Mouse (Mus musculus): ENCODE results near the gene Grin2a. TPM values are rescaled to one million over a fixed set of nuclear protein-coding genes. Genes with fewer than 3 reads are reported as not detected.

Gene Grin2a
- total and polyA plus RNA-seq, 2 experiments from 2014 or later, result 6.1 to 10.5 TPM

- WGBS, result 14% methylated on average over 13 of the region's 13 CpGs
These were observed 452 bp upstream of the Grin2a start for GRCm38 (mm10) chr16:9995814-9996210.

GRCm38 (mm10) chr16:9994041-9994950, 1.1 kb downstream of the Grin2a start:
- Histone ChIP-seq H3K9ac (replicated peaks; ENCODE audit: low read length, poor library complexity, severe bottlenecking) (peak overlapping the region; percentile 80), H3K4me3 (ENCODE audit: low read depth, low read length) (peak overlapping the region; percentile 69), H3K4me1 (ENCODE audit: insufficient read depth, low read length) (peaks cover 5% of the 10 kb centered on the region; the same call in 1 of the 2 replicates), H3K4me2 (ENCODE audit: low read depth, low read length, poor library complexity, severe bottlenecking) (peak overlapping the region; percentile 90), H3K9me3 (ENCODE audit: low read length) (no peaks in the 10 kb centered on the region), H3K36me3 (ENCODE audit: insufficient read depth, low read length) (no peaks in the 10 kb centered on the region), H3K27me3 (ENCODE audit: insufficient read depth, low read length) (peaks cover 16% of the 10 kb centered on the region), H3K27ac (ENCODE audit: low read depth, low read length) (peak overlapping the region; percentile 74)
- peak; percentile 33 for DNase-seq (ENCODE audit: low spot score)
- under 1% methylated on average over 45 of the region's 51 CpGs for WGBS
- TF ChIP-seq CTCF (IDR thresholded peaks at IDR 0.05), result no peak
- peak; percentile 49 for ATAC-seq (ENCODE audit: low FRiP score)

More at GRCm38 (mm10) chr16:9995814-9996210, 452 bp upstream of the Grin2a start:
- Histone ChIP-seq H3K4me2 (ENCODE audit: low read depth, low read length, poor library complexity, severe bottlenecking) (peak overlapping the region; percentile 90), H3K4me1 (ENCODE audit: insufficient read depth, low read length) (peaks cover 5% of the 10 kb centered on the region; the same call in 1 of the 2 replicates), H3K9ac (replicated peaks; ENCODE audit: low read length, poor library complexity, severe bottlenecking) (peak overlapping the region; percentile 80; the same call in 1 of the 2 replicates), H3K9me3 (ENCODE audit: low read length) (no peaks in the 10 kb centered on the region), H3K4me3 (ENCODE audit: low read depth, low read length) (peak overlapping the region; percentile 69), H3K27me3 (ENCODE audit: insufficient read depth, low read length) (peaks cover 16% of the 10 kb centered on the region), H3K27ac (ENCODE audit: low read depth, low read length) (peak overlapping the region; percentile 63; the same call in 1 of the 2 replicates), H3K36me3 (ENCODE audit: insufficient read depth, low read length) (no peaks in the 10 kb centered on the region)
- no peak for TF ChIP-seq CTCF (IDR thresholded peaks at IDR 0.05)
- ATAC-seq (ENCODE audit: low FRiP score) (no peak), DNase-seq (ENCODE audit: low spot score) (no peak)

- ATAC-seq (ENCODE audit: low FRiP score), result peak; percentile 73
- Histone ChIP-seq H3K27me3 (ENCODE audit: insufficient read depth, low read length) (peaks cover 16% of the 10 kb centered on the region), H3K36me3 (ENCODE audit: insufficient read depth, low read length) (no peaks in the 10 kb centered on the region), H3K27ac (ENCODE audit: low read depth, low read length) (peak overlapping the region; percentile 74), H3K9ac (replicated peaks; ENCODE audit: low read length, poor library complexity, severe bottlenecking) (peak overlapping the region; percentile 80), H3K9me3 (ENCODE audit: low read length) (no peaks in the 10 kb centered on the region), H3K4me3 (ENCODE audit: low read depth, low read length) (peak overlapping the region; percentile 69), H3K4me1 (ENCODE audit: insufficient read depth, low read length) (peaks cover 5% of the 10 kb centered on the region; the same call in 1 of the 2 replicates), H3K4me2 (ENCODE audit: low read depth, low read length, poor library complexity, severe bottlenecking) (peak overlapping the region; percentile 90)
- peak; percentile 87 for DNase-seq (ENCODE audit: low spot score)
- TF ChIP-seq CTCF (IDR thresholded peaks at IDR 0.05), result peak; percentile 94
- WGBS, result 1% methylated on average over 39 of the region's 39 CpGs
These were observed 1.9 kb downstream of the Grin2a start for GRCm38 (mm10) chr16:9993255-9994040.

- Histone ChIP-seq H3K4me2 (ENCODE audit: low read depth, low read length, poor library complexity, severe bottlenecking) (peak overlapping the region; percentile 90), H3K9ac (replicated peaks; ENCODE audit: low read length, poor library complexity, severe bottlenecking) (peak overlapping the region; percentile 39; the same call in 1 of the 2 replicates), H3K4me1 (ENCODE audit: insufficient read depth, low read length) (peaks cover 5% of the 10 kb centered on the region; the same call in 1 of the 2 replicates), H3K9me3 (ENCODE audit: low read length) (no peaks in the 10 kb centered on the region), H3K27ac (ENCODE audit: low read depth, low read length) (no peak overlapping the region), H3K4me3 (ENCODE audit: low read depth, low read length) (peak overlapping the region; percentile 69), H3K36me3 (ENCODE audit: insufficient read depth, low read length) (no peaks in the 10 kb centered on the region), H3K27me3 (ENCODE audit: insufficient read depth, low read length) (peaks cover 16% of the 10 kb centered on the region)
- DNase-seq (ENCODE audit: low spot score) (peak; percentile 8), ATAC-seq (ENCODE audit: low FRiP score) (no peak)
- 1% methylated on average over 17 of the region's 17 CpGs for WGBS
- no peak for TF ChIP-seq CTCF (IDR thresholded peaks at IDR 0.05)
These were observed 2.6 kb downstream of the Grin2a start for GRCm38 (mm10) chr16:9992773-9993221.

DNA sequence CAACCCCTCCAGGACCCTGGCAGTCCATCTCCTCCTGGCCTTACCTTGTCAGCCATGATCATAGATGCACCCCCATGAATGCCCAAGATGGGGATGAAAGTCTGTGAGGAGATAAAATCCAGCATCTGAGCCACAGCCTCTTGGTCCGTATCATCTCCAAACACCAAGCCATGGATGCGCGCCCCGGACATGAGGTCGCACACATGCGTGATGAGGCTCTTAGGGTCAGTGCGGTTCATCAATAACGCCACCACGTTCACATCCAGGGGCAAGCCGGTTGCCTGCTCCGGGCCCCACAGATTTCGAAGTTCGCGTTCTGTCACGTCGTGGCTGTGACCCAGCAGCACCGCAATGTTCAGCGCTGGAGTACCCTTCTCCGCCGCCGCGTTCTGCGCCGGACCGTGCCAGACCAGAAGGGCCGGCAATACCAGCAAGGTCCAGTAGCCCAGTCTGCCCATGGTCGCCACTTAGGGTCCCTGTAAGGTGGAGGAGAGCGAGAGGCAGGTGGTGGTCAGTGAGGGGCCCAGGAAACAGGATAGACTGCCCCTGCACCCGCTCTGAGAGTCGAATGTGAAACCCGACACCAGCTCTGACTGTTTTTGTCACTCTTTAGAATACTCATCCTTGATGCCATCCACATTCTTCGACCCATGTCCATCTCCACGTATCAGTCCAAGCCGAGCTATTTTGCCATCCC, 3.1 kb downstream of the Grin2a start:
- ATAC-seq (ENCODE audit: low FRiP score) (no peak), DNase-seq (ENCODE audit: low spot score) (peak; percentile 5)
- H3K27ac ChIP-seq (ENCODE audit: low read depth, low read length), result no peak overlapping the region
- H3K4me1 ChIP-seq (ENCODE audit: insufficient read depth, low read length), result peaks cover 5% of the 10 kb centered on the region; the same call in 1 of the 2 replicates
- TF ChIP-seq CTCF (IDR thresholded peaks at IDR 0.05), result no peak
- H3K4me3 ChIP-seq (ENCODE audit: low read depth, low read length), result peak overlapping the region; percentile 69
- H3K36me3 ChIP-seq (ENCODE audit: insufficient read depth, low read length), result no peaks in the 10 kb centered on the region
- H3K9ac ChIP-seq (replicated peaks; ENCODE audit: low read length, poor library complexity, severe bottlenecking), result peak overlapping the region; percentile 39; the same call in 1 of the 2 replicates
- WGBS, result 20% methylated on average over 34 of the region's 34 CpGs
- H3K27me3 ChIP-seq (ENCODE audit: insufficient read depth, low read length), result peaks cover 16% of the 10 kb centered on the region
- peak overlapping the region; percentile 90 for H3K4me2 ChIP-seq (ENCODE audit: low read depth, low read length, poor library complexity, severe bottlenecking)
- H3K9me3 ChIP-seq (ENCODE audit: low read length), result no peaks in the 10 kb centered on the region

Data from midbrain, postnatal 0 days (tissue).